Mouse (Mus musculus) spleen, postnatal 4 days (tissue): ENCODE data around the gene Art2b.
"Not testable (repeated sequence)": the region's sequence is repeated elsewhere in the genome, so short reads cannot be mapped to it uniquely, and the experiment has no call there.

Experiments used
- DNase-seq, 2 experiments: peaks; one replicate each; pipeline ENCODE4 v3.0.0; 2022; ENCODE audit warnings: low spot score in 2 of 2

The Art2b gene

DNA sequence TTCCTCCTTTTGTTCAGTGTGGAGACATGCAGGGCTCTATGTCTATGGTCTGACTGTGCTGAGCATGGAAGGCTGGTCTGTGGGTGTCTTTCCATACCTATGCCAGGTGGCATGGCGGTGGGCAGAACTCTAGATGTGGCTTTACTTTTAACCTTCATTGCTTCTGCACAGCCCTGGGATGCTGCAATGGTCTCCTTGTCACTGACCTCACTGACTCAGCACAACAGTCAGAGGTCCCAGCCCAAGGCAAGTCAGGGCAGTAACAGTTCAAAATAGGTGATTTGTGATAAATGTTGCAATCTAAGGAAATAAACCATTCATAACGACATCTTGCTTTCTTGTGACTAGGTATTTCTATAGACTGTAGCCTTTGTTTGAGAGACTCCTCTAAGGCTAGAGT is 21.3 kb downstream of the Art2b start:
- no peak for DNase-seq

GRCm38 (mm10) chr7:101559393-101559792 is 26.0 kb downstream of the Art2b start:
- not testable (repeated sequence) for DNase-seq

DNA sequence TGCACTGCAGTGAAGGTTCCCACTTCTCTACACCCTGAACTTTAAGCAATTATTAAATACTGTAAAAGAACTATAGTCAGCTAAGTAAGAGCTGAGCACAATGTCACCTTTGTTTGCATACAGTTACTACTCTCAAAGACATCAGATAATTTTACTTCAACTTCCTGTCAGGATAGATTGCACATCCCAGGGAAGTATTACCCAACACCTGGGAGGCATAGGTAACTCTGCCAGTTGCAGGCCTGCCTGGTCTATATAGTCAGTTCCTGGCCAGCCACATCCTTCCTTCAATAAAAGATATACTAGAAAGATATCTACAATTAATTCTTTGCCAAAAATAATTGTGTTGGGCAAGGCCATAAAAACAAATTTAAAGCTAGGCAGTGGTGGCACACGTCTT is 28.0 kb downstream of the Art2b start:
- DNase-seq: no peak

DNA sequence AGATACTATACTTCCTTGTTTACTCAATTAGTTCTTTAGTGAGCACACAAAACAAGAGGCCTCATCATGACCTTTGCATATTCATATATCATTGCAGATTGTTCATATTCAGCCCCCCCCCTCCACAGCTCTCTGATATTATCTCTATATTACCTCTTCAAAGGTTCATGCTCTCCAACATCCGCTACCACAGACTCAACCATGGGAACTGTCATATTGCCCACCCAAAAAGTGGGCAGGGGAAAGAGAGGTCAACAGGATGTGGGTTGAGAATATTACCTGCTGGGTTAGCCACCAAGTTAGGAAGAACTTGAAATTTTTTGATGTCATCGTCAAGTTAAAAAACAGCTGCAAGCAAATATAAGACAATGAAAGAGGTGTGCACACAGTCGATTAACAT is 29.9 kb downstream of the Art2b start:
- DNase-seq: not testable (repeated sequence)

DNA sequence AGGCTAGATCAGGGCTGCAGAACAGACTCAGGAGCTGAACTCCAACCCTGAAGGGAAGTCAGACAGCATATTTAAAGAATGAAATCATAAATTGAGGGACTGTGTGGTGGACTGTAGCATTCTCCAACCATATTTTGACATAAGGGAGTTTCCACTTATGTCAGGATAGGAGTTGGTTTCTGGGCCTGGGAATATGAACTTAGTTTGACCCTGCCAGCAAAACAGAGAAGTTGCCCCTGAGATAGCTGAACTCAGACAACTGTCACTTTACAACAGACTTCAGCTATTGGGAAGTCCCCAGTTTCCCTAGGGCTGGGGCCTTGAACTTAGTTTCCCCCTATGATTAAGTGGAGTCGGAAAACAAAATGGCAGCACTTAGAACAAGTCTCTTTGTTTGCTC is 33.9 kb downstream of the Art2b start:
- DNase-seq: no peak

- DNase-seq: no peak
Observed at GRCm38 (mm10) chr7:101550686-101551485, 34.5 kb downstream of the Art2b start.

DNA sequence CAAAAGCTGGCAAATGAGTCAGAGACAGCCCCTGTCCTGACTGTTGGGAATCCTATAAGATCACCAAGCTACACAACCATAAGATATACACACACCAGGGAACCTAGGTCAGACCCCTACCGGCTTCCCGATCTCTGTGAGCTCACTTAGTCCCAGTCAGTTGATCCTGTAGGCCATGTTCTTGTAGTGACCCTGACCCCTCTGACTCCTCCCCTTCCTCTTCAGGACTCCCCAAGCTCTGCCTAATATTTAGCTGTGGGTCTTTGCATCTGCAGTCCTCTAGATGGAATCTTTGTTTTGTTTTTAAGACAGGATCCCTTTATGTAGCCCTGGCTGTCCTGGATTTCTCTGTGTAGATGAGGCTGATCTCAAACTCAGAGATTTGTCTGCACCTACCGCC is 36.1 kb downstream of the Art2b start:
- no peak for DNase-seq

DNA sequence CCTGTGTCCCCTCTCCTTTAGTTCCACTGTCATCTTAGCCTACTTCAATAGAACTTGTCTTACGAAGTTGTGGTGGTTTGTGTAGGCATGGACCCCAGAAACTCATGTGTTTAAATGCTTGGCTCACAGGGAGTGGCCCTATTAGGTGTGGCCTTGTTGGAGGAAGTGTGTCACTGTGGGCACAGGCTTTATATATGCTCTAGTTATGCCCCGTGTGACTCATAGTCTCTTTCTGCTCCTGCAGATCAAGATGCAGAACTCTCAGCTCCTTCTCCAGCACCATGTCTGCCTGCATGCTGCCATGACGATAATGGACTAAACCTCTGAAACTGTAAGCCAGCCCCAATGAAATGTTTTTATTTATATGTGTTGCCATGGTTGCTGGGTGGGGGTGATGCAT is 37.7 kb downstream of the Art2b start:
- no peak for DNase-seq

GRCm38 (mm10) chr7:101541734-101542133 is 43.7 kb downstream of the Art2b start:
- DNase-seq: no peak

DNA sequence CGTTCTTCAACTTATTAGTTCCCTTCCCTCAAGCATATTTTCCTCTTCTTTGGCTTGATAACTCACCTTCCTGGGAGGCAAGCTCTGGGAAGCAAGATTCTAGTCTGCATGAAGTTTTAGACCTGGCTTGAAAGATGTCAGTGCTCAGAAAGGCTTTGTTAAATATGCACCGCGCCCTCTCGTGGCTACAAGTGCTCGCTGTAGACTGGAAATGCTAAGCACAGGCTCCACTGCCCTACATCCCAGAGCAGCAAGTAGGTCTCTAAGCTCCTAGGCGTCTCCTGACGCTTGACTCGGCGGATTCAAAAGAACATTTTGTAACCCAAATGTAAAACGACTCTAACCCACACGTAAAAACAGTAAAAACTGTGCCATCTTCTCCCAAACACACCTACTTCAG is 44.3 kb downstream of the Art2b start:
- peak; percentile 41 to 76 for DNase-seq

- DNase-seq: no peak
Observed at GRCm38 (mm10) chr7:101540684-101541083, 44.7 kb downstream of the Art2b start.

DNA sequence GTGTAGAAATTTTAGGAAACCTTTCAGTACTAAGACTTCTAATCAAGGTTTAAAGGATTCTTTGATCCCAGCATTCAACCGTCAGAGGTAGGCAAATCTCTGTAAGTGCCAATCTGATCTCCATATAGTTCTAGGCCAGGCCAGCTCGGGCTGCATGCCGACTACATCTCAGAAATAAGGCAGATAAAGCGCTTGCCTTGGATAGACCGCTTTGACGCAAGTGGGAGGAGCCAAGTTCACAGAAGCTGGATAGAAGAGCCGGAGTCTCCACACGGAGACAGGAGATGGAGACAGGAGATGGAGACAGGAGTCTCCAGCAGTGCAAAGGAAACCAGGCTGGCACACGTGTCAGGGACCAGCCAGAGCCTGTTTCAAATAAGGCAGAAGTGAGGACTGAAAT is 45.6 kb downstream of the Art2b start:
- DNase-seq: no peak

GRCm38 (mm10) chr7:101538141-101538933 is 47.1 kb downstream of the Art2b start:
- DNase-seq: no peak

DNA sequence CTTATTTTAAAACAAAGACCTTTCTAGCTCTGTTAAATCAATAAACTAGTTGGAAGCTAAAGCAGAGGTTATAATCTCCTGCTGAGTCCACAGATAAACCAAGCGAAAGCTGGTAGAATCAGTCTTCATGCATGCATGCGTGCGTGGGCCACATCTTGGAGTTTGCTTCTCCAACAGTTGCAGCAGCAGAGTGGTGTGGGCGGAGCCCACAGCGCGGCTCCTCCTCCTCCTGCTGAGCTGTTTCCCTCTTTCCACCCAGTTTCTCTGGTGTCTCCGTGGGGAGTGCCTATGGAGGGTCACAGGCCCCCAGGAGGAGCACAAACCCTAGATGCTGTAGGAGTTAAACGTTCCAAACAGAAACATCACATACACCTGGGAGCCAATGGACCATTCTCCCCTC is 47.9 kb downstream of the Art2b start:
- DNase-seq: no peak

DNA sequence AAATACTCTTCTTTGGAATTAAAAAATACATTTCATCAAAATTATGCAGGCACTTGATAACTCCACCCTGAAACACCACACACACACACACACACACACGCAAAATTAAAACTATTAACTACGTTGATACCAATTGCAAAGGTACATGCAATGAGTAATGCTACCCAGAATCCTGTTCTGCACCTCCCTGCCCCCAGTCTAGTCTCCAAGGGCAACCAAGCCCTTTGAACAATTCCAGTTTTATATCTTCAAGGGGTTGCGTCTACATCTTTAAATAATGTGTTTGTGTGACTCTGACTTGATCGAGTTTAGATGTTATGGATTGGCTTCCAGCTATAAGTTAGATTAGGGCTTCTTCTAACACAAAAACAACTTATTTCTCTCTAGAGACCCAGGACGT is 49.9 kb downstream of the Art2b start:
- no peak for DNase-seq

GRCm38 (mm10) chr7:101535102-101535501 is 50.3 kb downstream of the Art2b start:
- no peak for DNase-seq

DNA sequence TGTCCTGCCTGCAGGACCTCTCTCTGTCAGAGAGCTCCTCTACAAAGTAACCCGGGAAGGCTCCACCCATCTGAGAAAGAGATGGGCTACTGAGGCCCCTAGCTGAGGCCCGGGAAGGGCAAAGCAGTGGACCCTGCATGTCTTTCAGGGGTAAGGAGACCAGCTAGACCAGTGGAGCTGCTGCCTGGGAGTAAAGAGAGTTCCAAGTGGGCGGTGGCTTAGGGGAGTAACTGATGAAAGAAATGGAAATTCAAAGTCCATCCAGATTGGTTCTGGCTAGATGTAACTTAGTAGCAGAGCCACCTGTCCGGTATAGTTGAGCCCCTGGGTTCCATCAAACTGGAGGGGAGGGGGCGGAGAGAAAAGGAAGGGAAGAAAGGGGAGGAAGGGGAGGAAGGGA is 51.0 kb downstream of the Art2b start:
- DNase-seq: no peak
